Mouse (Mus musculus): ENCODE measurements around the gene Zbtb16.

DNA sequence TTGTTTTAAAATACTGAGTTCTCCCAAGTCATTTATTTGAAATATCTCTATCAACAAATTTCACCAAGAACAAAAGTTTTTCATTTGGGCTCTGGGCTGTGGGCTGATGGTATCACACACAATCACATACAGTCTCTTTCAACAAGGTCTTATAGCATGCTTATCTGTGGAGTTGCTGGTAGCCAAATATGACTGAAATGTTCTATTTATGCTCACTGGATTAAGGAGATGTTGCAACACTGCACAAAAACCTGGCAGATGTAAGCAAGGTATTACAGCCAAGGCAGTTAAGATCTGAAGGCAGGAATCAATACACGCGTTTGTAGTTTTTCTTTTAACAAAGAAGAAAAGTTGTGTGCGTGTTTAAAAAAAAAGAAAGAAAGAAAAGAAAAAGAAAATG, 84.1 kb downstream of the Zbtb16 start:
- TF ChIP-seq CTCF (IDR thresholded peaks at IDR 0.05) = no peak
- no peak for TF ChIP-seq EP300 (IDR thresholded peaks at IDR 0.05; ENCODE audit: insufficient read depth, low read depth, low read length)
